Mouse (Mus musculus): ENCODE data around the gene Drd2.

GRCm38 (mm10) chr9:49295101-49295500 is 45.3 kb upstream of the Drd2 start:
- TF ChIP-seq CTCF (IDR thresholded peaks at IDR 0.05) (no peak), EP300 (IDR thresholded peaks at IDR 0.05) (no peak)

Measured in lung, postnatal 0 days (tissue).